Mouse (Mus musculus) E14TG2a.4 (cell line): ENCODE data around the gene Bloc1s4.
A peak's percentile ranks its signal among the peaks of the same experiment; 100 is the strongest.

Experiments used
- CTCF ChIP-seq: conservative IDR thresholded peaks from 2 replicates; pipeline ENCODE4 v1.5.1; 2014; ENCODE audit warnings: low read length
- NANOG ChIP-seq: IDR thresholded peaks from 2 replicates; pipeline ENCODE4 v1.6.1; 2014; ENCODE audit warnings: borderline replicate concordance, low read length, mixed read lengths
- POU5F1 ChIP-seq: IDR thresholded peaks from 2 replicates; pipeline ENCODE4 v1.6.1; 2014; ENCODE audit warnings: low read length, borderline replicate concordance

- TF ChIP-seq CTCF (no peak), POU5F1 (peak; percentile 51; the same call in 1 of the 2 replicates), NANOG (no peak)
Measured at GRCm38 (mm10) chr5:36777186-36777585, 28.7 kb upstream of the Bloc1s4 start.
